Mouse (Mus musculus): ENCODE measurements at regions not wholly inside any gene's neighbourhood (a gene's known extent, or its start where the extent isn't known, plus 50 kb on each side); places are given as distances from the start of the nearest gene placed in this dataset.

DNA sequence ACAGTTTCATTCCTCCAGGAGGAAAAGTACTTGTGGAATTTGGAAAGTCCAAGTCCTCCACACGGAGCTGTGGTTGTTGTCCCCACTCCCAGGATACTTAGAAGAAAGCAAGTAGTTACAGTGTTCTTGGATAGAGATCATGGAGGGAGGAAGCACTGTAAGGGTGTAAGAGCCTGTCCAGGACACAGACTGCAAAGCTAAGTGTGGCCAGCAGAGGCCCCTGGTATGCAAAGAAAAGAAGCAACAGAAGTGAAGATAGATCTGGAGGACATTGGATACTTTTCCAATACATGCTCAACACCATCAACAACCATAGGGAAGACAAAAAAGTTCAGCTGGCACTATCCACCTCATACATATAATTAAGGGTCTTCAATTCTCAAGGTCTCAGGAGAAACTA lies 197.4 kb downstream of the Meis1 start:
- DNase-seq = no peak

- DNase-seq = no peak
These were observed 204.7 kb downstream of the Meis1 start for GRCm38 (mm10) chr11:18814110-18814509.

DNA sequence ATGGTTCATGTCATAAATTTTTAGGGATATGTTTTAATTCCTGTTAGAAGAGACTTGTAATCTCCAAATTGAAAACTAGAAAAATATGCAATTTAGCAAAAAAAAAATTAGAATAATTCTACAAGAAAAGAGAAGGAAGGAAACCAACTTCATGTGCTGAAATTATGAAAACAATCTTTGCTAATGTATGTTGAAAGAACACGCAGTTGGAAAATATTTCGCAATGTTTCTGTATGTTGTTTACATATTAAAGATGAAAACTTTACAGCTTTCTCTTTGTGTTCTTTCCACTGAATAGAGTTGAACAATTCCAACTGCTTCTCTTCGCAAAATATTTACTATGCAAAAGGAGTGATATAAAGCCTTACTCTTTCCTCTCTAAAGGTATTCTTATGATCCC lies 251.3 kb downstream of the Meis1 start:
- DNase-seq = no peak

DNA sequence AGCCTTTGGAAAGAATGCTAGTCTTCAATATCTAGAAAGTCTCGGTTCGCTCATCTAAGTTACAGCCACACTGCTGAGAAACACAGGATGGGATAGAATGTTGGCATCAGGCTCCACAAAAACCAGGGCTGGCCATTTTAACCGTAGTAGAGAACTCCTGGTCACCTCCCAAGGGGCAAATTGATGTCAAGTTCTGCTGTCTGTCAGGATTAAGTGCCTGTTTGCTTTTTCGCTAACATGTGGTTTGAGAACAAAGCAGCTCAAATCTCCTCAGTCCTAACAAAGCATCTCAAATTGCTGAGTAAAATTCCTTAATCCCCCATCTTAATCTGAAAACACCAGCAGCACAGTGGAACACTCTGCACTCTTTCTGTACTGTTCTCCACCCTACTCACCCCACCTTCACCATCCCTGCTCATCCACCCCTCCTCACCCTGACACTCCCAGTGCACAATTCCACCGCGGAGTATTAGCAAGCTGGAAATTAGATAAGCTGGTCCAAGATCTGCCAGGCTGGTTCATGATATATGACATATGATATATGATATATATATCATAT lies 252.2 kb downstream of the Meis1 start:
- DNase-seq = no peak

DNA sequence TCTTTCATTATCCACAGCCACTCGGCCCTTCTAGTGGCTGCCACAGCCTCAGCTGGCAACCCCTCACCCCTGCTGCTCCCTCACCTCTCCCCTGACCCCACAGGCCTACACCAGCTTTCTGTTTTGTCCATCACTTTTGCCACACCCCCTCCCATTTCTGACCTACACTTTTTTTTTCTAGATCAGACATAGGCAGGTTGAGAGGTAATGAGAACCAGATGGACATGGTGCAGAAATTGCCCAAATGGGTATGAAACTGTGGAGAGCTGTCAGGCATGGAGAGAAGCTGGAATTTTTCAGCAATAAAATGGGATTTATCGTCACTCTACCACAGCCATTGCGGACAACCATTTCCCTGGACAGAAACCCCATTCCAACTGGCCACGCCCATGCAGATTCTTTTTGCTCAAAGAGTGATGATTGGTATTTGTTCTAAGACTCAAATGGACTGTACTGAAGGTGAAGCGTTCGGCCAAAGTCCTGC lies 260.2 kb downstream of the Meis1 start:
- no peak for DNase-seq

- no peak for DNase-seq
These were observed 262.2 kb downstream of the Meis1 start for GRCm38 (mm10) chr11:18756576-18756975.

DNA sequence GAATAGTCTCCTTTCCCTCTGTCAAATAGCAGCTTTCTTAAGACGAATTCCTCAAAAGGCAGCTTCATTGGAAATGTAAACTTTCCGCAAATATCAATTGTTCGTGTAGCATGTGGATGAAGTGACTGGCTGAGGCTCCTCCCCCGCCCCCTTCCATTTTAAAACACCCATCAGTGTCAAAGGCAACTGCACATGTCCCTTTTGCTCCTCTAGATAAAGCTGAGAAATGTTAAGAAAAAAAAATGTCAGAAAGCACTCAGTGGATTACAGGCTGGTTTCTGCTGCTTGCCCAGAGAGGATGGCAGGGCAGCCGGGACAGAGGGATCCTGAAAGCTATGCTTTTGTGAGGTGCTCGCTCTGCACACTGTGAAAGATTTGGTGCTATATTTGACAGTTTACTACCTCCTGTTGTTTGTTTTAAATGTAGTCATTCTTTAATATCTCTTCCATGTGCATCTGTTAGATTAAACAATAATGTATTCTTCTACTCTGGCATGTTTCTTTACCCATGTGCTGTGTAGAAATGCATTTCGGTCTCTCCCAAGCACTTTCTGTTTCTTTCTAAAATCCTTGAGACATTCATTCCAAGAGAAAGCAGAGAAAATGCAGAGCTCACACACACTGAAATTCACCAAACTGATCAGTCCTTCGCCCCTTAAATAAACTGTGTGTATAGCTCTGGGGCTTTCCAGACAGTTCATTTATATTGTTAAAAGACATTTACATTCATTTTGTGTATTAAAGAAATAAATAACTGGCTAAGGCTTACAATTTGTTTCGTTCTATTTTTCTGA lies 263.9 kb downstream of the Meis1 start:
- DNase-seq = no peak

DNA sequence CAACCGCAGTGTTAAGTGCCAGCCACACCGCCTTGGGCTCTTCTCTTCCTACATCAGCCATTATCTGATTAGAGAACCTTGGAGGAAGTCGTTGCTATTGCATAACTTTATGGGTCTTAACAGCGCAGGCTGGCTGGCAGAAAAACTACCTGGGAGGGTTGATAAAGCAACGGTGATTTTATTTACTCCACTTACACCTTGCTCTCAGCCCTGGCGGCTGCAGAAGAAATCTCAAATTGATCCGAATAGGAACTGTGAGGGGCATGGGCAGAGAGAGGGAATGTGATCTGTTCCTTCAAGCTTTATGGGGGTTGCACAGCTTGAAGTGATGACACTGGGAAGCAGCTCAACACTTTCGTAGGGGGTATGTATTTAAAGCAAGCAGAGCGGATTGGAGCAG lies 264.9 kb downstream of the Meis1 start:
- no peak for DNase-seq

DNA sequence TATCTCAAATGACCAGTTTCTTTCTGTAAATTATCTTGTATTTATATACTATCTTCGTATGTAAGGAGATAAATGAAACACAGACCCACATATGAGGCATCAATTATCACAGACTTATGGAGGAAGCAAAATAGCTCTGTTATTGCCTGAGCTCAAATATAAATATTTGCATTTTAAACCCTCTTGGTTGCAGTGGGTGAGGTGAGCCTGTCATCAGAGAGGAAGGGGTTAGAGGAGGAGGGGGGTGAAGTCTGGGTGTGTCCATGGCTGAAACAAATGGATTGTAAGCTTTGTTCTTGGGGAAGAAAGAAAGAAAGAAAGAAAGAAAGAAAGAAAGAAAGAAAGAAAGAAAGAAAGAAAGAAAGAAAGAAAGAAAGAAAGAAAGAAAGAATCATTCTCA lies 265.5 kb downstream of the Meis1 start:
- DNase-seq = no peak

DNA sequence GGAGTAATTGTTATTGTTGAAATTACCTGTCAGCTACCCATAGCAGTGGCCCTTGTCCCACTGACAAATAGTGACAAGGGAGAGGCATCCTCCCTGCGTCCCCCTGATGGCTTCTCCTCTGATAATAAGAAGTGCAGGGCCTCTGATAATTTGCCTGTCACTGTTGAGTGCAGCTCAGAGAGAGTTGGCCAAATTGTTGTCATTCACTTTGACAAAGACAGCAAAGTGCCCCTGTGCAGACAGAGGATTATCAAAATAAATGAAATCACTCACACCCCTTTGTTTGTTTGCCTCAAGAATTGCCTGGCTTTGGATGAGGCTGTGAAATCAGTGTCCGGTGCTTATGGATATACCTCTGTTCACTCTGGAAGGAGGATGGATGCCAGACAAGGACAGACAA lies 266.3 kb downstream of the Meis1 start:
- no peak for DNase-seq

DNA sequence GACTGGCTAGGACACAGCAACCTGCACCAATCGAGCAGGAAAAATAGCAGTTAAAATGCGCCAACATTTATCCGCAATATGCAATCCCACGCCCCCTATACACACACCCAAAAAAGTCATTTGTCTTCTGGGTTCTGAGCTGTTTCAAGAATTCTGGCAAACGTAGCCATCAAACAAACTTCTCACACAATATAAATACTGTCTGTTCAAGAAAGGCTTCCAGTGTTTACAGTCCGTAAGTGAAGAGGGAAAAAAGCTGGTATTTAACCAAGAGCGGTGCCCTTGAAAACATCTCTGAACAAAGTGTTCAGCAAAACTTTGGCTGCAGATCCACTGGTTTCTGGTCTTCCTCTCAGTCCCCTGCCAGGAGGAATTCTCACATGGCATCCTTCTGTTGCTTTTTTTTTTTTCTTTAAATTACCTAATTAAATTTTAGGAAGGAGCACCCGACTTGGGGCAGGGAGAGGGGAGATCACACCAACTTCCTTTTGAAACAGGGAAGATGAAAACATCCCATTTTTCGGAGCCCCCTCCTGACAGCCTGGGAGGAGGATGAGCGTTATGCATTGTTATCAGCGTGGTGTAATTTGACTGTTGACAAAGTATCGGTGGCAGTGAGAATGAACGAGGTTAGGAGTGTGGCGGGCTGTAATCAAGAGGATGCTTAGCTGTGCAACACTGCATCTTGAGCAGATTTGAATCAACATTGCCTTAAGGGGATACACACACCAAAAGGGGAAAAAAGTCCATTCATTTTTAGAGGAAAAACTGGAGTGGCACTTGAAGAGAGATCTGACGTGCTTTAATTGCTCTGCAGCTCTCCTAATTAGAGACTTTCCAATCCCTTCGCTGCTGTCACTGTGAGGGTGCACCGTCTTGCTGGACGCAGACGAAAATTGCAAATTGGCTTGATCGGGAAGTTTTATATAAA lies 267.6 kb downstream of the Meis1 start:
- DNase-seq = no peak

DNA sequence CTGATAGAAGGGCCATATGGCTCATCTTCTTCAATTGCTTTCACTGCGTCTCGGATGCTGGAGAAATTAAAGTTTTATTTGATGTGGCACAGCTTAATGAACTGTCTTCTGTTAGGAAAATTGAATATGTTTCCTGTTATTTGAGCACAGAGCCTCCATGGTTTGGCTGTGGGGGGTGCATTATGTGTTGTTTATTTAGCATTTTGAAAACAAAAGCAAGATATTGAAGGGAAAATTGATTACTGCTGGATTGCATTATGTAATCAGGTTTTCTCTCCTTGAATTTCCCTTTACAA lies 268.8 kb downstream of the Meis1 start:
- no peak for DNase-seq

DNA sequence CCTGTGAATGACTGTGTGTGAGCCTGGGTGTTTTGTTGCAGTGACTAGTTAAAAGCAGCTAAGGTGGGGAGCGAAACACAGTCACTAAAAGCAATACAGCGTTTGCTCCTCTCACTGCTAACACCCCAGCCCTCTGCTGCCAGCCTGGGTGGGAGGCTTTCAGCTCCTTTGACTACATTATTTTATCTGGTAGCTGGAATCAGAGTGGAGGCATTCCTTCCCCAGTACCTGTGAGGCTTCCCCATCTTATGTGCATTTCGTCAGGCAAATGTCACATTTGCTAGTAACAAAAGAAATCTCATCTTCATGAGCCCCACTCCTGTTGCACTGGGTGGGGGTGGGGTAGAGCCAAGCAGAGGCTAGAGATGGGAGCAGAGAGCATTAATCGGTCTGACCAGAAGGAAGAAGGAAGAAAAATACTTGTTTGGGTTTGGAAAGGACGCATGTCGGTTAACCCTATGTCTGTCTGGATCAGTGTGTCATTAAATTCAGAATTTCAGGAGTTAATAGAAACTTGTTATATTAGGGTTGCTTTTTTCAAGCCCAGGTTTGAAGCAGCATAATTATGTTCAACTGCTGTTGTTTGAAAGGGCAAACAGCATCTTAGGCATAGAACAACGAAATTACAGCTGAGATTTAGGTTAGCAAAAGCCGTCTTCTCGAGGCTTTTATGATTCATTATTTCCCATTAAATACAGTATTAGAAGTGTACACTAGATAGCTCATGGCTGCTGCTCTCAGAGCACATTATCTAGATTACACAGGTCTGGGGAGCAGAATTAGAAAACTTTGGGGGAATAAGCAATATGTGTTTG lies 269.3 kb downstream of the Meis1 start:
- DNase-seq = no peak

GRCm38 (mm10) chr11:18747871-18748461 lies 270.8 kb downstream of the Meis1 start:
- DNase-seq = no peak

- no peak for DNase-seq
These were observed 271.4 kb downstream of the Meis1 start for GRCm38 (mm10) chr11:18747361-18747760.

GRCm38 (mm10) chr11:18746486-18746885 lies 272.3 kb downstream of the Meis1 start:
- DNase-seq = no peak

DNA sequence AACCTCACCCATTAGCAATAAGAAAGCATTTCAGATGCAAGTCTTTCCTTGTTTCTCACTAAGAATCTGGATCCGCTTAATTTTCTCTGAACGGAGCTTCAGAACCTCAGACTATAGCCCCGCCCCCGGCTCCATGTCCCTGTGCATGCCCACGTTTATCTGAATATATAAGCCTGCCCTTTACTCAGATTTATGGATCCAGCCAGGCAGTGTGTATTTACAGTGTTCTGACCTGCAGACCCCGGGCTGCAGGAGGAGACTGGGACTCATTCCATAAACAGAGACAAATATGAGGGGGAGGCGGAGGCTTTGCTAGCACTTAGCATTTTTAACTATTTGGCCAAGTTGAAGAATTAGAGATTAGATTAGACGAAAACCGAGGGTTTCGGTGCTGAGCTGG lies 272.9 kb downstream of the Meis1 start:
- no peak for DNase-seq

DNA sequence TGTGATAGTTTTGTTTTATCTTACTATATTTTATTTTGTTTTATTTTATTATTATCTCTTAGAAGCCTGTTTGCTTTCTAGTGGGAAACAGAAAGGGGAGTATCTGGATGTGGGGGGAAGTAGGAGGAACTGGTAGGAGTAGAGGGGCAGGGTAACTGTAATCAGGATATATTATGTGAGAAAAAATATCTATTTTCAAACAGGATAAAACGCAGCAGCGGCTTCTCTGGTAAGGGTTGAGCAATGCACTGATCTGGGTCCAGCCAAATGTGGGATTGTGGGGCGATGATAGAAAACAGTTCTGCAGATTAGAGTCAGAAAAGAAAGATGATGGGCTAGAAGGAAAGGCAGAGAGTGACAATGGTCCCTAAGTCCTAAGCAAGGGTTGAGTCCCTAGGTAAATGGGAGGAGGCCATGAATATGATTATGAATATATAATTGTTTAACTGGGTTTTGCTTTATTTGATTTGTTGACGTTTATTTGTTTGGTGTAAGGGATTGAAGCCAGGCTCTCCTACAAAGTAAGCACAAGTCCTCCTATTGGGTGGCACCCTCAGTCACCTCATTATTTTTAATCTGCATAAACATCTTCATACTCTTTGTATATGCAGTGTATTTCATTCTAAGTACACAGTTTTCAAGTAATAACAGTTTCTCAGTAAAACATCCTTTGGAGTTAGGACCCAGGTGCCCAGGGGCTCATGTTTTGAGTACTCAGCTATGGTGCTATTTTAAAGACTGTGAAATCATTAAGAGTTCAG lies 283.7 kb downstream of the Meis1 start:
- DNase-seq = no peak

DNA sequence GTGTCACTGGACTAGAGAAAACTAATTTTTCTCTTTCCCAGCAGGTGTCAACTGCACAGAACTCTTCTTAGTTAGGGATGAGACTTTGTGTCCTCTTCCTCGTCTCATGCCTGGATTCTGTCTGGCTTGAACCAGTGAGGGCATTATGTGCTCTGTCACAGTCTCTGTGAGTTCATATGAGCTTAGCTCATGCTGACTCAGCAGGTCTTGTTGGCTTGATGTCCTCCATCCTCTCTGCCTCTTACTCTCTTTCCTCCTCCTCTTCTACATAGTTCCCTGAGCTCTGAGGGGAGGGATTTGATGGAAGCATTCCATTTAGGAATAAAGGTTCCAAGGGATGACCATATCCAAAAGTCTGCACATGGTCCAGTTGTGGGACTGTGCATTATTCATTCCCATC lies 284.7 kb downstream of the Meis1 start:
- DNase-seq = no peak

GRCm38 (mm10) chr11:18729742-18730141 lies 289.0 kb downstream of the Meis1 start:
- DNase-seq = no peak

DNA sequence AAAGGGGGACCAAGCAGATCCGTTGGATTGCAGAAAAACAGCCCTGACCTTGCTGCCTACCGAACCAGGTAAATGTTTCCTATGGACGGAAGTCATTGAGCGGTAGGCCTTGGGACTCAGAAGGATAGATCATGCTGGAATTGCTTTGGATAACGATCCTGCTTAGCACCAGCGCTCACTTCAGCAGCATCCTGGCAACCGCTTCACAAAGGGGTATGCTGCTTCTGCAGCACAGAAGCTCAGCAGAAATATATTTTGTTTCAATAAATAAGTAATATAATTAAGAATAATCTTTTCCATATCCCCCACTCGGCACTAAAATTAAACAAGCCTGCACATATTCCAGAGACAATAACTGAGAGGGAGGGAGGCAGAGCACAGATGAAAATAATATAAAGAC lies 296.0 kb downstream of the Meis1 start:
- DNase-seq = no peak

DNA sequence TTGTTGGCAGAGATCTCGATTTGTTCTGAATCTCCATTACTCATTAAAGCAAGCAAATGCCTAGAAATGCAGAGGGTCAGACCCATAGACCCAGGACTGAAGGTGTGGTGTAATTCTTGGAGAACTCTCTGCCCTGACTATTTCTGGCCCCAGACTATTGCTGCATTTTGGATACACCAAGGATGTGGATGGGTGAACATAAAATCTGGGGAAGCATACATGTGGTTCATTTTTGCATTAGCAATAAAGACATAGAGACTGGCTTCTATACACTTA lies 303.0 kb downstream of the Meis1 start:
- no peak for DNase-seq

Measured in gastrocnemius, postnatal 10 days (tissue).